ENCODE assay signal across 8 mouse cellular contexts in the genomic region with DNA sequence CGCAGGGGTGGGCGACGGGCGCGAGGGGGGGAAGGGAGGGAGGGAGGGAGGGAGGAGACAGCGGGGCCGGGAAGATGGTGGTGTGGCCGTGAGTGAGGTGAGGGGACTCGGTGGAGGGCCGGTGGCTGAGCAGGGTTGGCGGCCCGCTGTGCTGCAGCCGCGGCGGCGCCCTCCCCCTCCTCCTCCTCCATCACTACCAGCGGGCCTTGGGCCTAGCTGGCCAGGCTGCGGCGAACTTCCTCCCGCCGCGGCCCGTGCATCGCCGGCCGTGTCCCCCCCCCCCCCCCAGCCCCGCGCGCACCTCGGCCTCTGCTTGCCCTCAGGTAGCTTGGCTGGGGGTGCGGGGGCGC. TPM values are rescaled to one million over a fixed set of nuclear protein-coding genes. Genes with fewer than 3 reads are reported as not detected.
DNase-seq lines count a peak whose midpoint lies in the region; ATAC-seq and TF ChIP-seq lines count a peak whose summit lies in the region.

No protein-coding gene starts in this region.

- peaks cover 13% of the 10 kb centered on the region for H3K4me1 ChIP-seq in cortical plate, adult 2 months (ENCODE audit: control insufficient read depth, insufficient read depth, low read length)
- H3K4me1 ChIP-seq in heart, postnatal 0 days (ENCODE audit: control insufficient read depth, insufficient read depth) = peaks cover 34% of the 10 kb centered on the region
- peaks cover 53% of the 10 kb centered on the region for H3K4me1 ChIP-seq in limb, embryonic 10.5 days
- peaks cover 56% of the 10 kb centered on the region for H3K4me1 ChIP-seq in midbrain, embryonic 12.5 days

- peaks cover 19% of the 10 kb centered on the region for H3K36me3 ChIP-seq in heart, postnatal 0 days (replicated peaks; ENCODE audit: control insufficient read depth, insufficient read depth, low read length)
- H3K36me3 ChIP-seq in limb, embryonic 10.5 days = peaks cover 40% of the 10 kb centered on the region
- peaks cover 22% of the 10 kb centered on the region for H3K36me3 ChIP-seq in midbrain, embryonic 12.5 days

- TF ChIP-seq CTCF in cortical plate, adult 2 months (IDR thresholded peaks at IDR 0.05; ENCODE audit: extremely low read depth, insufficient read depth, low read length) = no peak
- TF ChIP-seq CTCF in heart, postnatal 0 days (IDR thresholded peaks at IDR 0.05; ENCODE audit: low read depth) = no peak

- peak; percentile 35 for ATAC-seq in heart, postnatal 0 days (ENCODE audit: insufficient read depth, low read depth)
- ATAC-seq in midbrain, embryonic 12.5 days (ENCODE audit: low FRiP score, low read depth) = peak; percentile 57

- no peaks in the 10 kb centered on the region for H3K27me3 ChIP-seq in heart, postnatal 0 days (ENCODE audit: control insufficient read depth, insufficient read depth, low read length)
- no peaks in the 10 kb centered on the region for H3K27me3 ChIP-seq in limb, embryonic 10.5 days (ENCODE audit: low read depth, poor library complexity, severe bottlenecking)
- H3K27me3 ChIP-seq in midbrain, embryonic 12.5 days = peaks cover 11% of the 10 kb centered on the region; the same call in 1 of the 2 replicates

- peak; percentile 70 for DNase-seq in ovary, postnatal 36 days (ENCODE audit: low spot score)
- no peak for DNase-seq in ovary, postnatal 10 days (ENCODE audit: low spot score)
- peak; percentile 54 for DNase-seq in heart, postnatal 0 days (ENCODE audit: low spot score)
- no peak for DNase-seq in limb, embryonic 10.5 days (ENCODE audit: low spot score)
- DNase-seq in telencephalon, adult 2 months (ENCODE audit: low read depth, low spot score) = peak; percentile 27
- no peak for DNase-seq in cerebellum, adult 9-11 months

- WGBS in heart, postnatal 0 days = 0% methylated on average over 6 of the region's 32 CpGs
- 0% methylated on average over 13 of the region's 32 CpGs for WGBS in limb, embryonic 10.5 days
- WGBS in midbrain, embryonic 12.5 days = 4% methylated on average over 5 of the region's 32 CpGs

- peak overlapping the region; percentile 95 for H3K9ac ChIP-seq in heart, postnatal 0 days (replicated peaks; ENCODE audit: low read depth, low read length)
- peak overlapping the region; percentile 98 for H3K9ac ChIP-seq in midbrain, embryonic 12.5 days (replicated peaks)

- H3K9me3 ChIP-seq in heart, postnatal 0 days (replicated peaks; ENCODE audit: control insufficient read depth, low read length) = no peaks in the 10 kb centered on the region
- no peaks in the 10 kb centered on the region for H3K9me3 ChIP-seq in limb, embryonic 10.5 days (replicated peaks)
- H3K9me3 ChIP-seq in midbrain, embryonic 12.5 days = no peaks in the 10 kb centered on the region

- peak overlapping the region; percentile 68 for H3K4me3 ChIP-seq in cortical plate, adult 2 months (ENCODE audit: insufficient read depth, low read length)
- H3K4me3 ChIP-seq in heart, postnatal 0 days (ENCODE audit: low read depth, low read length) = peak overlapping the region; percentile 80
- H3K4me3 ChIP-seq in limb, embryonic 10.5 days = peak overlapping the region; percentile 91
- H3K4me3 ChIP-seq in midbrain, embryonic 12.5 days = peak overlapping the region; percentile 90

- peak overlapping the region; percentile 87 for H3K4me2 ChIP-seq in heart, postnatal 0 days (ENCODE audit: low read depth, low read length)
- H3K4me2 ChIP-seq in midbrain, embryonic 12.5 days (replicated peaks) = peak overlapping the region; percentile 77

- TF ChIP-seq POLR2A in cortical plate, adult 2 months (IDR thresholded peaks at IDR 0.05; ENCODE audit: extremely low read depth, insufficient read depth, low read length) = no peak

- peak overlapping the region; percentile 80 for H3K27ac ChIP-seq in cortical plate, adult 2 months (ENCODE audit: insufficient read depth, low read length)
- H3K27ac ChIP-seq in heart, postnatal 0 days (ENCODE audit: low read depth) = peak overlapping the region; percentile 98
- H3K27ac ChIP-seq in limb, embryonic 10.5 days = peak overlapping the region; percentile 97
- peak overlapping the region; percentile 99 for H3K27ac ChIP-seq in midbrain, embryonic 12.5 days (replicated peaks)

- TF ChIP-seq EP300 in heart, postnatal 0 days (IDR thresholded peaks at IDR 0.05; ENCODE audit: low read depth) = no peak

RNA-seq across cellular contexts. Expression of gene Nsd1, which starts 2.4 kb away (rescaled TPM):
- polyA plus RNA-seq in cortical plate, adult 2 months (2012; rRNA removed) = 37.4 and 38.0 TPM in 2 replicates
- total RNA-seq in heart, postnatal 0 days (2014; rRNA removed; ENCODE audit: low replicate concordance) = 49.3 and 75.1 TPM in 2 replicates
- 39.1 and 45.4 TPM in 2 replicates for polyA plus RNA-seq in heart, postnatal 0 days (2015; fragmentation: Nextera tagmentation; extraction: Ambion mirVana)
- 63.5 and 69.1 TPM in 2 replicates for polyA plus RNA-seq in limb, embryonic 10.5 days (2016; fragmentation: Nextera tagmentation; extraction: Ambion mirVana)
- 81.7 and 83.6 TPM in 2 replicates for polyA plus RNA-seq in midbrain, embryonic 12.5 days (2016; fragmentation: Nextera tagmentation; extraction: Ambion mirVana)

RNA-seq across cellular contexts. Expression of gene Fgfr4, which starts 59.5 kb away (rescaled TPM):
- polyA plus RNA-seq in cortical plate, adult 2 months (2012; rRNA removed) = 0.08 and 0.10 TPM in 2 replicates
- total RNA-seq in heart, postnatal 0 days (2014; rRNA removed; ENCODE audit: low replicate concordance) = not detected in 2 replicates
- polyA plus RNA-seq in heart, postnatal 0 days (2015; fragmentation: Nextera tagmentation; extraction: Ambion mirVana) = 0.08 and 0.11 TPM in 2 replicates
- polyA plus RNA-seq in limb, embryonic 10.5 days (2016; fragmentation: Nextera tagmentation; extraction: Ambion mirVana) = 0.73 and 2.1 TPM in 2 replicates
- 0.37 and 0.70 TPM in 2 replicates for polyA plus RNA-seq in midbrain, embryonic 12.5 days (2016; fragmentation: Nextera tagmentation; extraction: Ambion mirVana)

Comparison
In these comparisons a context has a peak if more than half of its experiments do, and no peak if none do; other contexts are left out.
1. DNase-seq: peak in ovary, postnatal 36 days (single experiment), heart, postnatal 0 days (single experiment) and telencephalon, adult 2 months (single experiment); none in ovary, postnatal 10 days (single experiment), limb, embryonic 10.5 days (single experiment) and cerebellum, adult 9-11 months (single experiment).
2. Peak in every context shown above with its lines, with median percentiles within 50 percentile points of each other: H3K27ac ChIP-seq and H3K4me3 ChIP-seq.